Mouse (Mus musculus) ES-E14 (cell line): ENCODE results near the gene Spty2d1. TPM values are rescaled to one million over a fixed set of nuclear protein-coding genes. Genes with fewer than 3 reads are reported as not detected.

Experiments
- DNase-seq: peaks from one replicate; pipeline ENCODE4 v3.0.0-alpha.2; 2013; ENCODE audit warnings: low read depth, low spot score
- H3K27ac ChIP-seq: 2 replicates; pipeline ENCODE4 v1.5.1; 2012; ENCODE audit warnings: low read depth, mild to moderate bottlenecking, low read length, moderate library complexity, mixed read lengths; ENCODE audit not compliant: poor library complexity, insufficient read depth, severe bottlenecking
- H3K36me3 ChIP-seq: 2 replicates; pipeline ENCODE4 v1.6.1; 2012; ENCODE audit warnings: mild to moderate bottlenecking, low read length, moderate library complexity, mixed read lengths; ENCODE audit not compliant: control insufficient read depth, poor library complexity, insufficient read depth, severe bottlenecking
- H3K4me1 ChIP-seq, 2 experiments: fragments of 150-350 bp in 1 of 2; sonication (generic) in 1 of 2; 2 replicates each; pipeline ENCODE4 v1.6.1; 2012; ENCODE audit warnings: low read length in 2 of 2, mild to moderate bottlenecking in 1 of 2, mixed read lengths in 1 of 2; ENCODE audit not compliant: control insufficient read depth in 2 of 2, insufficient read depth in 2 of 2, poor library complexity in 1 of 2
- H3K4me3 ChIP-seq, 2 experiments: fragments of 150-350 bp in 1 of 2; sonication (generic) in 1 of 2; 2 replicates each; pipeline ENCODE4 v1.5.1; 2012; ENCODE audit warnings: low read length in 2 of 2, low read depth in 1 of 2, mild to moderate bottlenecking in 1 of 2, mixed read lengths in 1 of 2; ENCODE audit not compliant: insufficient read depth in 1 of 2, poor library complexity in 1 of 2, severe bottlenecking in 1 of 2
- H3K9ac ChIP-seq: 2 replicates; pipeline ENCODE4 v1.6.1; 2012; ENCODE audit warnings: low read depth, mild to moderate bottlenecking, low read length, mixed read lengths; ENCODE audit not compliant: poor library complexity, insufficient read depth, severe bottlenecking
- H3K9me3 ChIP-seq: fragments of 150-350 bp; sonication (generic); 2 replicates; pipeline ENCODE4 v1.6.1; 2012; ENCODE audit warnings: low read depth, mild to moderate bottlenecking, low read length; ENCODE audit not compliant: control insufficient read depth, insufficient read depth
- CHD2 ChIP-seq: IDR thresholded peaks from 2 replicates; pipeline ENCODE4 v1.6.1; 2014; ENCODE audit warnings: mild to moderate bottlenecking, low read depth, low read length, inconsistent platforms
- HCFC1 ChIP-seq: IDR thresholded peaks from 2 replicates; pipeline ENCODE4 v1.6.1; 2012; ENCODE audit warnings: low read length, inconsistent platforms, borderline replicate concordance; ENCODE audit not compliant: insufficient read depth
- MAFK ChIP-seq: IDR thresholded peaks from 2 replicates; pipeline ENCODE4 v1.6.1; 2014; ENCODE audit warnings: mild to moderate bottlenecking, low read depth, low read length, inconsistent platforms; ENCODE audit not compliant: insufficient read depth
- ZC3H11A ChIP-seq: IDR thresholded peaks from 2 replicates; pipeline ENCODE4 v1.6.1; 2012; ENCODE audit warnings: low read depth, mild to moderate bottlenecking, inconsistent platforms, low read length, borderline replicate concordance
- ZNF384 ChIP-seq: IDR thresholded peaks from 2 replicates; pipeline ENCODE4 v1.6.1; 2012; ENCODE audit warnings: low read depth, low read length, inconsistent platforms
- in situ Hi-C, 2 experiments: fragments of 600-800 bp; cut with MboI; formaldehyde crosslinking; loops; one replicate each; pipeline ENCODE4 v1.15.1; 2025; ENCODE audit warnings: low sequenced_read_pairs in 2 of 2, inconsistent platforms in 1 of 2; ENCODE audit not compliant: unreplicated experiment in 2 of 2
- total RNA-seq: library from RNA; depleted of rRNA; stranded (reverse); fragments of 300-350 nt; gene quantifications from 2 replicates; pipeline ENCODE4 v1.2.3, GENCODE M21; 2012

Gene Spty2d1
- total RNA-seq, 1 experiment: 10.6 TPM

DNA sequence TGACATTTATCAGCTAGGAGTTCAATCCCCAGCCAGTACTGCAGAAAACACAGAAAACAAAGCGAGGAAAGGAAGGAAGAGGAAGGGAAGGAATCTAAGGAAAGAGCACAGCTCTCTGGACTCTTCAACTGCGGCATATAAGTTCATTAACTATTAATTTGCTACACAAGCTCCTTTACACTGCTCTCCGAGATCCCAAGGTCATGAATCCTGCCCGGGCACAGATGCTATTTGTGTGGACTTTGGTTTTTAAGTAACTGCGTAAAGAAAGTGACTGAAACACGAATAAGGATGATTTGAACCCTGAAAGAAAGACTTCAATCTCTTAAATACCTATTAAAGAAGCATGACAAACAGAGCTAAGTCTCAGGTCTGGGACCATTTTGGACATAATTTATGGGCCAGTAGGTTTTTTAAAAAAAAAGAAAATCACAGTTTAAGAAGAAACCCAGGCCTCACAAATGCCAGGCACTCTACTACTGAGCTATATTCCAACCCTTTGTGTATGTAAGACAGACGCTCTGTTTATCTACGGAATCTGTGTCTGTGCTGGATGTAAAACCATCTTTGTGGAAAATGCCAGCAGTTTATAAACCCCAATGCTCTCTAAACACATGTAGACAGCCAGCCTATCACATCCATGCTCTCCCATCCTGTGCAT, 8.1 kb downstream of the Spty2d1 start:
- peaks cover 0 to 5% of the 10 kb centered on the region in 2 experiments; a peak in 1 of 4 replicates for H3K4me1 ChIP-seq
- no peak overlapping the region for H3K27ac ChIP-seq
- DNase-seq: no peak
- TF ChIP-seq ZC3H11A (no peak), CHD2 (no peak), MAFK (no peak), HCFC1 (no peak), ZNF384 (no peak)
- peaks cover 17% of the 10 kb centered on the region for H3K36me3 ChIP-seq
- no peak overlapping the region for H3K4me3 ChIP-seq
- H3K9ac ChIP-seq: no peak overlapping the region
- H3K9me3 ChIP-seq: no peaks in the 10 kb centered on the region
- in situ Hi-C loops: no loop called here

- H3K4me1 ChIP-seq: peaks cover 0 to 4% of the 10 kb centered on the region in 2 experiments; a peak in 1 of 4 replicates
- peaks cover 22% of the 10 kb centered on the region for H3K36me3 ChIP-seq
- TF ChIP-seq CHD2: no peak
- no peak for TF ChIP-seq ZC3H11A
- TF ChIP-seq HCFC1: no peak
- no peak for TF ChIP-seq MAFK
- TF ChIP-seq ZNF384: no peak
- no peak for DNase-seq
- no peak overlapping the region for H3K9ac ChIP-seq
- in situ Hi-C loops: no loop called here
- H3K4me3 ChIP-seq: no peak overlapping the region
- no peaks in the 10 kb centered on the region for H3K9me3 ChIP-seq
- no peak overlapping the region for H3K27ac ChIP-seq
These were observed 9.3 kb downstream of the Spty2d1 start for GRCm38 (mm10) chr7:46998942-46999341.

GRCm38 (mm10) chr7:46997644-46998395, 10.4 kb downstream of the Spty2d1 start:
- no peak overlapping the region for H3K9ac ChIP-seq
- in situ Hi-C loops: no loop called here
- DNase-seq: no peak
- H3K9me3 ChIP-seq: no peaks in the 10 kb centered on the region
- TF ChIP-seq ZC3H11A (no peak), MAFK (no peak), ZNF384 (no peak), CHD2 (no peak)
- H3K27ac ChIP-seq: no peak overlapping the region
- no peak overlapping the region for H3K4me3 ChIP-seq
- H3K36me3 ChIP-seq: peaks cover 26% of the 10 kb centered on the region
- no peaks in the 10 kb centered on the region for H3K4me1 ChIP-seq

DNA sequence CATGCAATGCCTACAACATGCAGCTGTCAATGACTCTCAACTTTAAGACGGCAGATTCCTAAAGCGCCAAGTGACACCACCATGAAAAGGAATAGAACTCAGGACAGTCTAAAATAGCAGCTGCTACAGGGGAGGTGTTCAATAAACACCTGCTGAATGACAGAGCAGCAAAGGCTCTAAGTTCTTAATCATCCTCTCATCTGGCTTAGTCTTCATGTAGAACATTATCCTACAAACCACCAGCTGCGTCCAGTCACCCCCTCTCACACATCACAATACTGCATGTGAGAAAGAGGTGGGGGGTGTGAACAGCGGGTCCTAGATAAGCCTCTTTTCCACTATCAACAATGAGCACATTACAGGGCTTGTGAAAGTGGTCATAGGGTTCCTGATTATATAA, 11.2 kb downstream of the Spty2d1 start:
- peaks cover 28% of the 10 kb centered on the region for H3K36me3 ChIP-seq
- H3K9ac ChIP-seq: no peak overlapping the region
- H3K9me3 ChIP-seq: no peaks in the 10 kb centered on the region
- in situ Hi-C loops: no loop called here
- no peak overlapping the region for H3K4me3 ChIP-seq
- H3K27ac ChIP-seq: no peak overlapping the region
- no peaks in the 10 kb centered on the region for H3K4me1 ChIP-seq
- TF ChIP-seq ZNF384 (no peak), CHD2 (no peak), ZC3H11A (no peak), HCFC1 (no peak), MAFK (no peak)
- DNase-seq: no peak
